Mouse (Mus musculus) liver, embryonic 14.5 days (tissue): ENCODE results near the gene Scn4a. TPM values are rescaled to one million over a fixed set of nuclear protein-coding genes. Genes with fewer than 3 reads are reported as not detected.

Experiments used
- ATAC-seq: fragments of 200-750 bp; cut with Nextera tagmentation; 2 replicates; pipeline ENCODE4 v1.8.0; 2017; ENCODE audit warnings: moderate number of reproducible peaks, mild to moderate bottlenecking, moderate library complexity; ENCODE audit not compliant: insufficient read depth
- DNase-seq, 3 experiments: peaks; one replicate each; pipeline ENCODE4 v3.0.0-alpha.2; 2012 to 2013; ENCODE audit warnings: low read depth in 3 of 3, low spot score in 3 of 3
- H3K27ac ChIP-seq: fragments of 300-500 bp; sonication (generic); 2 replicates; pipeline ENCODE4 v1.5.1; 2014; ENCODE audit warnings: moderate library complexity, mild to moderate bottlenecking, control low read depth, inconsistent platforms
- H3K27me3 ChIP-seq: fragments of 300-500 bp; sonication (generic); 2 replicates; pipeline ENCODE4 v1.6.1; 2014; ENCODE audit warnings: mild to moderate bottlenecking, low read length, moderate library complexity; ENCODE audit not compliant: control insufficient read depth, insufficient read depth
- H3K36me3 ChIP-seq: fragments of 300-500 bp; sonication (generic); replicated peaks from 2 replicates; pipeline ENCODE4 v1.6.1; 2014; ENCODE audit warnings: low read depth; ENCODE audit not compliant: control insufficient read depth, insufficient read depth
- H3K4me1 ChIP-seq, 2 experiments: fragments of 200-500 bp in 1 of 2; fragments of 300-500 bp in 1 of 2; sonication (generic) in 1 of 2; replicated peaks; 2 replicates each; pipeline ENCODE4 v1.6.1; 2012 to 2014; ENCODE audit warnings: antibody characterized with exemption in 1 of 2, inconsistent platforms in 1 of 2, low read length in 1 of 2; ENCODE audit not compliant: control insufficient read depth in 2 of 2, insufficient read depth in 2 of 2
- H3K4me2 ChIP-seq: fragments of 300-500 bp; sonication (generic); 2 replicates; pipeline ENCODE4 v1.6.1; 2014; ENCODE audit warnings: low read depth, mild to moderate bottlenecking, control low read depth, moderate library complexity
- H3K4me3 ChIP-seq, 2 experiments: fragments of 200-500 bp in 1 of 2; fragments of 300-500 bp in 1 of 2; sonication (generic) in 1 of 2; 2 replicates each; pipeline ENCODE4 v1.5.1; 2012 to 2014; ENCODE audit warnings: low read depth in 2 of 2, low read length in 2 of 2, mild to moderate bottlenecking in 2 of 2, control low read depth in 1 of 2, inconsistent platforms in 1 of 2, moderate library complexity in 1 of 2; ENCODE audit not compliant: insufficient read depth in 1 of 2
- H3K9ac ChIP-seq: fragments of 300-500 bp; sonication (generic); replicated peaks from 2 replicates; pipeline ENCODE4 v1.6.1; 2014; ENCODE audit warnings: mild to moderate bottlenecking, control low read depth, moderate library complexity
- H3K9me3 ChIP-seq: fragments of 300-500 bp; sonication (generic); 2 replicates; pipeline ENCODE4 v1.6.1; 2016; ENCODE audit warnings: low read length, mixed read lengths; ENCODE audit not compliant: control insufficient read depth
- CTCF ChIP-seq: IDR thresholded peaks from 2 replicates; pipeline ENCODE4 v1.5.1; 2016; ENCODE audit warnings: antibody characterized with exemption, low read depth, control low read depth
- EP300 ChIP-seq: IDR thresholded peaks from 2 replicates; pipeline ENCODE4 v1.6.1; 2016; ENCODE audit warnings: antibody characterized with exemption, low read depth
- WGBS: fragments of 180-500 bp; shearing (Covaris S2); extraction: QIAGEN DNeasy Blood & Tissue Kit; methylation state at CpG from one replicate; pipeline ENCODE4 v1.1.7; 2014; ENCODE audit not compliant: insufficient replicate concordance; 5-methylcytosine and 5-hydroxymethylcytosine counted together
- polyA plus RNA-seq, 2 experiments: library from polyadenylated mRNA; depleted of rRNA in 1 of 2; stranded (reverse) in 1 of 2; unstranded in 1 of 2; fragments of >200 nt; fragmentation: Nextera tagmentation in 1 of 2; extraction: Ambion mirVana in 1 of 2; gene quantifications; 2 replicates each; pipeline versions ENCODE4 v1.2.1 to v1.2.3; 2012 to 2014

Gene Scn4a
- polyA plus RNA-seq, 2 experiments = 0.01 TPM; not detected in 1

DNA sequence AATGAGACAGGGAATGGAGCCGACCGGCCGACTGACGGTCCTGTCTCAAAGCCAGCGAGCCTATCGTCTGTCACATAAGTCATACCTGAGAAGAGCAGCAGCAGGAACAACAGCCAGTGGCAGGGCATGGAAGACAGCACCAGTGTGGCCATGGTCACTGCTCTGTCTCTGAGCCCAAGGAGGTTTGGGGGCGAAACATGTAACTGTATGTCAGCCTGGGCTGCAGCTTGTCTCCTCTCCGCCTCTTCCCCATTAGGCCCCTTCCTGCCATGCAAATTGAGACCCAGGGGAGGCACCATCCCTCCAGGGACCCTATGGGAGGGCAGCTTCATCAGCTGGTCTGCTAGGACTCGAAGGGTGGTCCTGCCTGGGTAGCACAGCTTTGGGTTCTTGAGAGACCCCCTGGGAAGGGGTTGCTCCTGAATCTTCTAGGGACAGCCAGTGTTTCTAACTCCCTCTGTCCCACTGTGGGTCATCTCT lies 38.7 kb downstream of the Scn4a start, which contains the start of gene Cd79b:
Gene Cd79b, minus strand, starts transcription at position 430 of the 480 bp plus-strand sequence.
- Histone ChIP-seq H3K9me3 (no peaks in the 10 kb centered on the region), H3K4me3 (peak within 1 kb of the TSS in 1 of 2 experiments; percentile 32; a peak in 1 of 4 replicates), H3K27me3 (no peaks in the 10 kb centered on the region), H3K4me1 (no peaks in the 10 kb centered on the region), H3K4me2 (peak within 1 kb of the TSS; percentile 2; the same call in 1 of the 2 replicates), H3K9ac (no peak within 1 kb of the TSS), H3K27ac (no peak within 1 kb of the TSS), H3K36me3 (no peaks in the 10 kb centered on the region)
- no peak for TF ChIP-seq EP300
- no peak for TF ChIP-seq CTCF
- WGBS = 24% methylated on average over 9 of the region's 9 CpGs
- no peak; the same call in 1 of the 2 replicates for ATAC-seq
- DNase-seq = no peak

DNA sequence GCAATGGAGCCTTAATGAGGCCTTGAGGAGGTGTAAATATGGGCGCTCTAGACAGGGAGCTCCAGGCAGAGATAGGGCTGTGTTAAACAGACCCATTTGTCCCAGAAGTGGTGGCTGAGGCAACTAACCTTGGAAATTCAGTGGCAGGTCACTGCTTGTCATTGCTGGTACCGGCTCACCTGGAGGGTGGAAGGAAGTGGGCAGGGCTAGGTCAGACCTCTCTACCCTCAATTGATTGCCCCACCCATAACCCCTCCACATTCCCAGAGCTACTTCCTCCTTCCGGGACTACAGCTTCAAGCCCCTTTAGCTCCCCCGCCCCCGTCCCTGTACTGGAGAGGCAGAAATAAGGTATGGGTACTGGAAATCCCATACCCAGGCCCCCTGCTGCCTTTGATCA lies 39.6 kb downstream of the Scn4a start:
- H3K36me3 ChIP-seq = no peaks in the 10 kb centered on the region
- H3K4me2 ChIP-seq = peak overlapping the region; percentile 2; the same call in 1 of the 2 replicates
- H3K27me3 ChIP-seq = no peaks in the 10 kb centered on the region
- WGBS = 32% methylated on average over 5 of the region's 5 CpGs
- H3K27ac ChIP-seq = no peak overlapping the region
- DNase-seq (no peak), ATAC-seq (no peak)
- no peaks in the 10 kb centered on the region for H3K4me1 ChIP-seq
- no peak overlapping the region for H3K9ac ChIP-seq
- no peaks in the 10 kb centered on the region for H3K9me3 ChIP-seq
- TF ChIP-seq EP300 (no peak), CTCF (no peak)
- no peak overlapping the region for H3K4me3 ChIP-seq

DNA sequence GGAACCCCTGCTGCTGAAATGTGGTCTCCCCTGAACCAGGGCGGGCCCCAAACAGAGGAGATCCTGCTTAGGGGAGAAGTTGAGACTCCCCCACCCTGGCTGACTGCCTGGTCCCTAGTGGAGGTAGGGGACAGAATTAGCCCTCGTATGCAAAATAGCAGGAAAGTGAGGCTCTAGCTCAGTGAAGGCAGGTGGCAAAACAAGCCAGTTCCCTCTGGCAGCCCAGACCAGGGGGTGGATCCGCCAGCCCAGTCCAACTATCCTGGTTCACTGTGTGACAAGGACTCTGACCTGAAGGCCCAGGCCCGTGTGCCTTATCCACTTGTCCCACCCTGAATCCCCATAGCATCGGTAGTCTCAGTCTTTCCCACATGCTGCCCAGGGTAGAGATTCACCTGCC lies 43.0 kb downstream of the Scn4a start:
- Histone ChIP-seq H3K27ac (no peak overlapping the region), H3K4me2 (no peak overlapping the region)
- ATAC-seq = no peak

DNA sequence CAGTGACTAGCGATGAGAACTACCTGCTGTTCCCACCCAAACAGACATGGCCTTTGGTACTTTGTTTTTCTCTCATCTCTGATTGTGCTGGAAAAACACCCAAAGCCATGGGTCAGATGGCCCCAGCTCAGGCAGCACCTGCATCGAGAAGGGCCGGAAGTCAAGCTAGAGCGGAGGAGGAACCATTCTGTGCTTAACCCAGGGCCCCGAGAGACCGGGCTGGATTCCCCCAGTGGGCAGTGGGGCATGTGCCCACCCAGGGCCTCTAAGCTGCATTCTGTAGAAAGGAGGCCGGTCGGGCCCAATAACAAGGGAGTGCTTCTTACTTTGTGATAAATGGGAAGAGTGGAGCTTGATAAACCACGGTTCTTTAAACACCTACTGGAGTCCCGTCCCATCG lies 44.9 kb downstream of the Scn4a start:
- Histone ChIP-seq H3K27me3 (no peaks in the 10 kb centered on the region), H3K27ac (no peak overlapping the region), H3K9me3 (no peaks in the 10 kb centered on the region), H3K9ac (no peak overlapping the region), H3K4me3 (no peak overlapping the region), H3K4me1 (0 out of 4 replicates have a peak, but pooled peaks cover 0 to 2% of the 10 kb centered on the region in 2 experiments), H3K4me2 (no peak overlapping the region), H3K36me3 (no peaks in the 10 kb centered on the region)
- whole genome bisulfite sequencing = 68% methylated on average over 11 of the region's 11 CpGs
- TF ChIP-seq CTCF = no peak
- DNase-seq (no peak), ATAC-seq (no peak)

More for the DNA sequence above, 43.0 kb downstream of the Scn4a start:
- WGBS = 56% methylated on average over 5 of the region's 5 CpGs
- no peak for DNase-seq
- Histone ChIP-seq H3K4me3 (no peak overlapping the region), H3K9me3 (no peaks in the 10 kb centered on the region), H3K9ac (no peak overlapping the region), H3K27me3 (no peaks in the 10 kb centered on the region), H3K4me1 (0 out of 4 replicates have a peak, but pooled peaks cover 0 to 2% of the 10 kb centered on the region in 2 experiments), H3K36me3 (no peaks in the 10 kb centered on the region)
- TF ChIP-seq EP300 (no peak), CTCF (no peak)

DNA sequence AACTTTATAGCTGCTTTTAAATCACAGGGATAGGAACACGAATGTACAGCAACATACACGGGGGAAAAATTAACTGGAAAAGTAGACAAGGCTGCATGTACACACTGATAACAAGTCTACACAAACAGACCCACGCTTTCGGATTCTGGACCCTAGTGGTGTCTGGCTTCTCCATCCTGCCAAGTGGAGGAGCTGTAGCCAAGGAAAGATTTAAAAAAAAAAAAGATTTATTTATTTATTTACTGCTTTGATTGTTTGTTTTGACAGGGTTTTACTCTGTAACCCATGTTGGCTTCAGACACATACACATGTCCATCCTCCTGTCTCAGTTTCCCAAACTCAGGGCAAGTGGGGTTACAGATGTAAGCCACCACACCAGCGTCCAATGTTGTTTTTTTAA lies 45.7 kb downstream of the Scn4a start:
- H3K9ac ChIP-seq = no peak overlapping the region
- no peaks in the 10 kb centered on the region for H3K27me3 ChIP-seq
- no peak for TF ChIP-seq EP300
- TF ChIP-seq CTCF = no peak
- 51% methylated on average over 5 of the region's 5 CpGs for WGBS
- H3K4me1 ChIP-seq = 0 out of 4 replicates have a peak, but pooled peaks cover 0 to 2% of the 10 kb centered on the region in 2 experiments
- no peaks in the 10 kb centered on the region for H3K36me3 ChIP-seq
- H3K27ac ChIP-seq = no peak overlapping the region
- H3K9me3 ChIP-seq = no peaks in the 10 kb centered on the region
- DNase-seq = no peak
- H3K4me2 ChIP-seq = no peak overlapping the region
- ATAC-seq = no peak
- H3K4me3 ChIP-seq = no peak overlapping the region
